Mouse (Mus musculus) thymus, adult 2 months (tissue): ENCODE results near the gene Itgb5.

Experiments used
- CTCF ChIP-seq: fragments of 200-500 bp; IDR thresholded peaks from 2 replicates; pipeline ENCODE4 v1.5.1; 2012; ENCODE audit warnings: mild to moderate bottlenecking, control low read depth, low read length, moderate library complexity, borderline replicate concordance; ENCODE audit not compliant: control insufficient read depth, poor library complexity, insufficient read depth; ENCODE audit errors: extremely low read depth
- POLR2A ChIP-seq: fragments of 200-500 bp; IDR thresholded peaks from 2 replicates; pipeline ENCODE4 v1.6.1; 2012; ENCODE audit warnings: mild to moderate bottlenecking, low read length, control low read depth, moderate library complexity; ENCODE audit not compliant: control insufficient read depth, poor library complexity, insufficient read depth; ENCODE audit errors: extremely low read depth

GRCm38 (mm10) chr16:33885671-33886328 is 56.3 kb downstream of the Itgb5 start:
- TF ChIP-seq CTCF = no peak
- TF ChIP-seq POLR2A = no peak
